Mouse (Mus musculus): ENCODE measurements at regions not wholly inside any gene's neighbourhood (a gene's known extent, or its start where the extent isn't known, plus 50 kb on each side); places are given as distances from the start of the nearest gene placed in this dataset.

GRCm38 (mm10) chr1:183808168-183808567, 204.9 kb upstream of the Dusp10 start:
- no peak for DNase-seq (ENCODE audit: extremely low spot score in 1 of 2, low spot score in 1 of 2)

- peak; percentile 3 to 8 for DNase-seq (ENCODE audit: extremely low spot score in 1 of 2, low spot score in 1 of 2)
Observed at GRCm38 (mm10) chr1:183820555-183820954, 192.5 kb upstream of the Dusp10 start.

- DNase-seq (ENCODE audit: extremely low spot score in 1 of 2, low spot score in 1 of 2) = no peak
Observed at GRCm38 (mm10) chr1:183826300-183826699, 186.8 kb upstream of the Dusp10 start.

GRCm38 (mm10) chr1:183845135-183845534, 168.0 kb upstream of the Dusp10 start:
- DNase-seq (ENCODE audit: extremely low spot score in 1 of 2, low spot score in 1 of 2) = no peak

GRCm38 (mm10) chr1:183853956-183854613, 159.0 kb upstream of the Dusp10 start:
- peak in 1 of 2 experiments; percentile 15 for DNase-seq (ENCODE audit: extremely low spot score in 1 of 2, low spot score in 1 of 2)

- no peak for DNase-seq (ENCODE audit: extremely low spot score in 1 of 2, low spot score in 1 of 2)
Observed at GRCm38 (mm10) chr1:183865111-183865510, 148.0 kb upstream of the Dusp10 start.

- no peak for DNase-seq (ENCODE audit: extremely low spot score in 1 of 2, low spot score in 1 of 2)
Observed at GRCm38 (mm10) chr1:183865586-183865985, 147.5 kb upstream of the Dusp10 start.

- no peak for DNase-seq (ENCODE audit: extremely low spot score in 1 of 2, low spot score in 1 of 2)
Observed at GRCm38 (mm10) chr1:183868965-183869364, 144.1 kb upstream of the Dusp10 start.

- no peak for DNase-seq (ENCODE audit: extremely low spot score in 1 of 2, low spot score in 1 of 2)
Observed at GRCm38 (mm10) chr1:183895936-183896335, 117.2 kb upstream of the Dusp10 start.

GRCm38 (mm10) chr1:183898091-183898490, 115.0 kb upstream of the Dusp10 start:
- DNase-seq (ENCODE audit: extremely low spot score in 1 of 2, low spot score in 1 of 2) = no peak

GRCm38 (mm10) chr1:183904564-183904963, 108.5 kb upstream of the Dusp10 start:
- no peak for DNase-seq (ENCODE audit: extremely low spot score in 1 of 2, low spot score in 1 of 2)

- no peak for DNase-seq (ENCODE audit: extremely low spot score in 1 of 2, low spot score in 1 of 2)
Observed at GRCm38 (mm10) chr1:183905345-183906142, 107.6 kb upstream of the Dusp10 start.

- DNase-seq (ENCODE audit: extremely low spot score in 1 of 2, low spot score in 1 of 2) = no peak
Observed at GRCm38 (mm10) chr1:183917656-183918055, 95.4 kb upstream of the Dusp10 start.

GRCm38 (mm10) chr1:183921262-183921661, 91.8 kb upstream of the Dusp10 start:
- no peak for DNase-seq (ENCODE audit: extremely low spot score in 1 of 2, low spot score in 1 of 2)

GRCm38 (mm10) chr1:183928539-183928938, 84.6 kb upstream of the Dusp10 start:
- DNase-seq (ENCODE audit: extremely low spot score in 1 of 2, low spot score in 1 of 2) = no peak

- no peak for DNase-seq (ENCODE audit: extremely low spot score in 1 of 2, low spot score in 1 of 2)
Observed at GRCm38 (mm10) chr1:183930363-183930982, 82.6 kb upstream of the Dusp10 start.

GRCm38 (mm10) chr1:183931141-183931540, 82.0 kb upstream of the Dusp10 start:
- no peak for DNase-seq (ENCODE audit: extremely low spot score in 1 of 2, low spot score in 1 of 2)

- no peak for DNase-seq (ENCODE audit: extremely low spot score in 1 of 2, low spot score in 1 of 2)
Observed at GRCm38 (mm10) chr1:183933845-183934244, 79.3 kb upstream of the Dusp10 start.

- no peak for DNase-seq (ENCODE audit: extremely low spot score in 1 of 2, low spot score in 1 of 2)
Observed at GRCm38 (mm10) chr1:183937166-183937565, 75.9 kb upstream of the Dusp10 start.

GRCm38 (mm10) chr1:183938361-183938760, 74.7 kb upstream of the Dusp10 start:
- DNase-seq (ENCODE audit: extremely low spot score in 1 of 2, low spot score in 1 of 2) = no peak

- DNase-seq (ENCODE audit: extremely low spot score in 1 of 2, low spot score in 1 of 2) = no peak
Observed at GRCm38 (mm10) chr1:183940706-183941105, 72.4 kb upstream of the Dusp10 start.

Data from layer of hippocampus, postnatal 25 days (tissue).